Mouse (Mus musculus) G1E (cell line): ENCODE data around the gene Agap2. TPM values are rescaled to one million over a fixed set of nuclear protein-coding genes. Genes with fewer than 3 reads are reported as not detected.

ENCODE experiments used
- ATAC-seq: 2 replicates; pipeline ENCODE4 v1.8.0; 2016; ENCODE audit warnings: mild to moderate bottlenecking; ENCODE audit not compliant: insufficient number of reproducible peaks, poor library complexity, low FRiP score, severe bottlenecking; ENCODE audit errors: extremely low read depth
- DNase-seq: peaks from one replicate; pipeline ENCODE4 v3.0.0; 2012; ENCODE audit warnings: low spot score
- H3K27me3 ChIP-seq: 2 replicates; pipeline ENCODE4 v1.6.1; 2012; ENCODE audit warnings: mild to moderate bottlenecking, low read length, inconsistent platforms; ENCODE audit not compliant: insufficient read depth
- H3K36me3 ChIP-seq: replicated peaks from 2 replicates; pipeline ENCODE3; 2012; ENCODE audit warnings: mild to moderate bottlenecking, inconsistent platforms
- H3K4me1 ChIP-seq: 2 replicates; pipeline ENCODE4 v1.6.1; 2012; ENCODE audit warnings: low read depth, low read length, inconsistent platforms, mixed read lengths; ENCODE audit not compliant: insufficient read depth
- H3K4me3 ChIP-seq: 2 replicates; pipeline ENCODE4 v1.5.1; 2012; ENCODE audit warnings: low read depth, mild to moderate bottlenecking, inconsistent platforms, low read length, moderate library complexity, mixed read lengths
- H3K9me3 ChIP-seq: replicated peaks from 2 replicates; pipeline ENCODE4 v1.6.1; 2012; ENCODE audit warnings: inconsistent platforms
- CTCF ChIP-seq: IDR thresholded peaks from 2 replicates; pipeline ENCODE4 v1.5.1; 2012; ENCODE audit warnings: low read depth, low read length, inconsistent platforms, mixed read lengths
- GATA1 ChIP-seq: IDR thresholded peaks from 2 replicates; pipeline ENCODE4 v1.6.1; 2012; ENCODE audit warnings: borderline replicate concordance, low read length, inconsistent platforms, mixed read lengths
- GATA2 ChIP-seq: IDR thresholded peaks from 2 replicates; pipeline ENCODE4 v1.6.1; 2012; ENCODE audit warnings: low read depth, low read length, inconsistent platforms, borderline replicate concordance
- POLR2AphosphoS5 ChIP-seq: IDR thresholded peaks from 2 replicates; pipeline ENCODE4 v1.6.1; 2012; ENCODE audit warnings: low read depth, low read length, inconsistent platforms; ENCODE audit not compliant: insufficient replicate concordance
- TAL1 ChIP-seq: conservative IDR thresholded peaks from 2 replicates; pipeline ENCODE4 v1.6.1; 2012; ENCODE audit warnings: low read depth, low read length, inconsistent platforms, mixed read lengths
- polyA plus RNA-seq: library from polyadenylated mRNA; stranded (reverse); fragments of >175 nt; gene quantifications from 2 replicates; pipeline ENCODE4 v1.2.3, GENCODE M21; 2012
- total RNA-seq, 2 experiments: library from RNA; stranded (forward) in 1 of 2; stranded (reverse) in 1 of 2; fragments of 200-1000 nt in 1 of 2; fragments of >200 nt in 1 of 2; fragmentation: Nextera tagmentation in 1 of 2; gene quantifications; 2 replicates each; pipeline ENCODE4 v1.2.3; 2014 to 2017

Agap2 gene
- total and polyA plus RNA-seq, 3 experiments: 0.26 to 1.3 (median 1.1) TPM

GRCm38 (mm10) chr10:127111001-127111887 lies 36.2 kb downstream of the Agap2 start:
- ATAC-seq (no peak), DNase-seq (no peak)
- no peak overlapping the region for H3K4me3 ChIP-seq
- peaks cover 88% of the 10 kb centered on the region for H3K36me3 ChIP-seq
- H3K27me3 ChIP-seq: no peaks in the 10 kb centered on the region
- no peaks in the 10 kb centered on the region for H3K9me3 ChIP-seq
- peaks cover 17% of the 10 kb centered on the region for H3K4me1 ChIP-seq
- TF ChIP-seq TAL1 (no peak), POLR2AphosphoS5 (no peak), GATA2 (no peak), GATA1 (no peak), CTCF (no peak)

- ATAC-seq: no peak
- TF ChIP-seq GATA1 (no peak), TAL1 (no peak), CTCF (no peak), POLR2AphosphoS5 (no peak), GATA2 (no peak)
These were observed 39.3 kb downstream of the Agap2 start for GRCm38 (mm10) chr10:127114408-127114807.

GRCm38 (mm10) chr10:127115068-127115467 lies 40.0 kb downstream of the Agap2 start:
- TF ChIP-seq CTCF: no peak
- no peak for TF ChIP-seq POLR2AphosphoS5
- TF ChIP-seq GATA1: no peak
- no peak for TF ChIP-seq TAL1
- Histone ChIP-seq H3K9me3 (no peaks in the 10 kb centered on the region), H3K4me1 (peaks cover 33% of the 10 kb centered on the region), H3K36me3 (peaks cover 92% of the 10 kb centered on the region), H3K27me3 (no peaks in the 10 kb centered on the region), H3K4me3 (no peak overlapping the region)
- DNase-seq (no peak), ATAC-seq (no peak)

More at GRCm38 (mm10) chr10:127114408-127114807, 39.3 kb downstream of the Agap2 start:
- DNase-seq: no peak
- Histone ChIP-seq H3K27me3 (no peaks in the 10 kb centered on the region), H3K4me3 (no peak overlapping the region), H3K9me3 (no peaks in the 10 kb centered on the region), H3K36me3 (peaks cover 92% of the 10 kb centered on the region), H3K4me1 (peaks cover 26% of the 10 kb centered on the region)

- H3K36me3 ChIP-seq: peaks cover 64% of the 10 kb centered on the region
- DNase-seq (no peak), ATAC-seq (no peak)
- TF ChIP-seq GATA2 (no peak), GATA1 (no peak), CTCF (no peak), TAL1 (no peak), POLR2AphosphoS5 (no peak)
- H3K4me1 ChIP-seq: peaks cover 56% of the 10 kb centered on the region
- no peak overlapping the region for H3K4me3 ChIP-seq
- H3K9me3 ChIP-seq: no peaks in the 10 kb centered on the region
- H3K27me3 ChIP-seq: no peaks in the 10 kb centered on the region
These were observed 43.4 kb downstream of the Agap2 start for GRCm38 (mm10) chr10:127118470-127118869.

DNA sequence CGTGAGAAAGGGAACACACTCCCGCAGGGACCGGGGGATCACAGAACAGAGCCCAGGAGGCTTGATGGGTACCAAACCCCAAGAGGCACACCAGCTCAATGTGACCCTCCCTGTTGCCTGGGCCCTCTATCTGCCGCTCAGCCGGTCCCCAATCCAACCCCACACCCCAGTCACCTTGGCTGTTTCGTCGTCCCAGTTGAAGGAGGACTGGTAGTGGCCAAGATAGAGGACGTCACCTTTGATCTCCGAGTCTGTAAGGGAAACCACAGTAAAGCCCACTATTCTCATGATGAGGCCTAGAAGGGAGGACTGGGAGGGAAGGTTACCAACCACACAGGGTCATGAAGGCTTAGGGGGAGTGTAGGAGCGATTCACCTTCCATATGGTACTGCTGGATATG lies 44.1 kb downstream of the Agap2 start:
- DNase-seq: no peak
- no peak for ATAC-seq
- H3K4me1 ChIP-seq: peaks cover 62% of the 10 kb centered on the region
- no peaks in the 10 kb centered on the region for H3K9me3 ChIP-seq
- TF ChIP-seq POLR2AphosphoS5: no peak
- no peak for TF ChIP-seq GATA2
- TF ChIP-seq TAL1: no peak
- no peak for TF ChIP-seq GATA1
- TF ChIP-seq CTCF: no peak
- H3K27me3 ChIP-seq: no peaks in the 10 kb centered on the region
- no peak overlapping the region for H3K4me3 ChIP-seq
- H3K36me3 ChIP-seq: peaks cover 57% of the 10 kb centered on the region

DNA sequence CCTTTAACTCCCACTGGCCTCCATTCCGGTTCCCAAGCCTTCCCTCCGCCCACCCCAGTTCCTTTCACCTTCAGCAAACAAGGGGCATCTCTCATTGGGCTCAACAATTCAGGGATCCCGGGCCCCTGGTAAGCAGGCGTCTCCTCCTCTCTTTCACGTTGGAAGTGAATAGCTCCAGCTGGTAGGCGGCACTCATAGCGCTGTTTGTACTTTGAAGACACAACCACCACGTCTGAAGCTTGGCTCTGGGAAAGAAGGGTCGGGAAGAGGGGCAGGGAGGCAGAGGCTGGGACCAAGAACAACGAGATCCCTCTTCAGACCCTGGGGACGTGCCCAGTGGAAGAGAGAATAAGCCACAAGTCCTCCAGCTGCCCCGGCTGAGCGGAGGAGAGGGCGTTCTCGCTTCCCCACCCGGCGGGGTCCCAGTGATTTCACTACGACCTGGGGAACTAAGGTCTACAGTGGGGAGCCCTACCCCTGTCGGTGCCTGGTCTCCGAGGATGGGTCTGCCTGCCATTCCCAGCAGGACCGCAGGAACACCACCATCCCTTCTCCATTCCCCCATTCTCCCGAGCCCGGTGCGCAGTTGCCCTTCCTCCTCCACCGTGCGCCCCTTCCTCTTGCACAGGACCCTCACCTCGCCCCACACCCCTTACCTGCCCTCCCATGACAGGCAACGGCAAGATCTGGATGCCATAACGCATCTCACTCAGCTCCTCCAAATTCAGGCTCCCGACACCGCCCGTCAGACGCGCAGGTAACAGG lies 45.4 kb downstream of the Agap2 start:
- Histone ChIP-seq H3K4me1 (peaks cover 65% of the 10 kb centered on the region), H3K9me3 (no peaks in the 10 kb centered on the region), H3K36me3 (peaks cover 45% of the 10 kb centered on the region), H3K27me3 (no peaks in the 10 kb centered on the region), H3K4me3 (peak overlapping the region; percentile 97)
- TF ChIP-seq GATA2: no peak
- TF ChIP-seq TAL1: no peak
- TF ChIP-seq CTCF: no peak
- TF ChIP-seq POLR2AphosphoS5: no peak
- no peak for TF ChIP-seq GATA1
- ATAC-seq (no peak), DNase-seq (no peak)
